Mouse (Mus musculus) heart, postnatal 0 days (tissue): ENCODE results near the gene Dcakd. TPM values are rescaled to one million over a fixed set of nuclear protein-coding genes. Genes with fewer than 3 reads are reported as not detected.

Source experiments
- ATAC-seq: fragments of 200-750 bp; cut with Nextera tagmentation; 2 replicates; pipeline ENCODE4 v1.8.0; 2017; ENCODE audit warnings: low read depth, moderate number of reproducible peaks, moderate library complexity; ENCODE audit not compliant: insufficient read depth
- DNase-seq: peaks from one replicate; pipeline ENCODE4 v3.0.0-alpha.2; 2016; ENCODE audit warnings: low spot score
- H3K27ac ChIP-seq: fragments of 300-500 bp; sonication (generic); 2 replicates; pipeline ENCODE4 v1.5.1; 2014; ENCODE audit warnings: low read depth, mild to moderate bottlenecking
- H3K27me3 ChIP-seq: fragments of 300-500 bp; sonication (generic); 2 replicates; pipeline ENCODE4 v1.6.1; 2014; ENCODE audit warnings: low read length, mixed read lengths; ENCODE audit not compliant: control insufficient read depth, insufficient read depth
- H3K36me3 ChIP-seq: fragments of 300-500 bp; sonication (generic); replicated peaks from 2 replicates; pipeline ENCODE4 v1.6.1; 2014; ENCODE audit warnings: low read length, mixed read lengths; ENCODE audit not compliant: control insufficient read depth, insufficient read depth
- H3K4me1 ChIP-seq: fragments of 300-500 bp; sonication (generic); 2 replicates; pipeline ENCODE4 v1.6.1; 2014; ENCODE audit warnings: antibody characterized with exemption; ENCODE audit not compliant: control insufficient read depth, insufficient read depth
- H3K4me2 ChIP-seq: fragments of 300-500 bp; sonication (generic); 2 replicates; pipeline ENCODE4 v1.6.1; 2014; ENCODE audit warnings: low read depth, mild to moderate bottlenecking, low read length, moderate library complexity
- H3K4me3 ChIP-seq: fragments of 300-500 bp; sonication (generic); 2 replicates; pipeline ENCODE4 v1.5.1; 2014; ENCODE audit warnings: low read depth, low read length
- H3K9ac ChIP-seq: fragments of 300-500 bp; sonication (generic); replicated peaks from 2 replicates; pipeline ENCODE4 v1.6.1; 2014; ENCODE audit warnings: low read depth, low read length, mixed read lengths
- H3K9me3 ChIP-seq: fragments of 300-500 bp; sonication (generic); replicated peaks from 2 replicates; pipeline ENCODE4 v1.6.1; 2016; ENCODE audit warnings: low read length; ENCODE audit not compliant: control insufficient read depth
- CTCF ChIP-seq: IDR thresholded peaks from 2 replicates; pipeline ENCODE4 v1.5.1; 2016; ENCODE audit warnings: antibody characterized with exemption, control low read depth, low read depth
- EP300 ChIP-seq: IDR thresholded peaks from 2 replicates; pipeline ENCODE4 v1.6.1; 2016; ENCODE audit warnings: antibody characterized with exemption, low read depth
- WGBS: fragments of 180-500 bp; shearing (Covaris S2); extraction: QIAGEN DNeasy Blood & Tissue Kit; methylation state at CpG from one replicate; pipeline ENCODE4 v1.1.7; 2014; 5-methylcytosine and 5-hydroxymethylcytosine counted together
- polyA plus RNA-seq: library from polyadenylated mRNA; unstranded; fragments of >200 nt; fragmentation: Nextera tagmentation; extraction: Ambion mirVana; gene quantifications from 2 replicates; pipeline ENCODE4 v1.2.1, GENCODE M21; 2015
- total RNA-seq: library from RNA; depleted of rRNA; stranded (reverse); fragments of >200 nt; gene quantifications from 2 replicates; pipeline ENCODE4 v1.2.3, GENCODE M21; 2014; ENCODE audit warnings: low replicate concordance

The Dcakd gene
- total and polyA plus RNA-seq, 2 experiments from 2014 or later = 45.2 to 64.0 TPM

DNA sequence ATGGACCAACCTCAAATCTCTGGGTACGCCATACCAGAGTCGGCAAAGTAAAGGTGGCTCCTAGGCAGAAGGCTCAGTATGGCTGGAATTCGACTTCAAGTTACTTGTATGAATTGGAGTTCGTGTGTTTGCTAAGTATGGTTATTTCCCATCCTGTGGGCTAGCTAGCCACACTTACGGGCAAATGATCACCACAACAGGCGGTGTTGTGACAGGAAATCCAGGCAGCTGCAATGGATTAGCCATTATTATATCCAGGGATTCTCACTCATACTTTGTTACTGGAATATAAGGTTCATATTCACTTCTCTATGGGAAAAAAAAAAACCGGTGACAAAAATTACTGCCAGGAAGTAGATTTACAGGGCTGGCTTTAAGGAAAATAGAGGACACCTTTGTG is 8.8 kb downstream of the Dcakd start:
- H3K4me1 ChIP-seq = 0 out of 2 replicates have a peak, but pooled peaks cover 6% of the 10 kb centered on the region
- no peak for ATAC-seq
- no peak overlapping the region for H3K27ac ChIP-seq
- no peaks in the 10 kb centered on the region for H3K9me3 ChIP-seq
- DNase-seq = no peak
- H3K27me3 ChIP-seq = no peaks in the 10 kb centered on the region
- H3K4me3 ChIP-seq = no peak overlapping the region
- H3K4me2 ChIP-seq = no peak overlapping the region
- H3K9ac ChIP-seq = no peak overlapping the region
- H3K36me3 ChIP-seq = no peaks in the 10 kb centered on the region
- 84% methylated on average over 7 of the region's 7 CpGs for WGBS
- TF ChIP-seq CTCF (no peak), EP300 (no peak)

DNA sequence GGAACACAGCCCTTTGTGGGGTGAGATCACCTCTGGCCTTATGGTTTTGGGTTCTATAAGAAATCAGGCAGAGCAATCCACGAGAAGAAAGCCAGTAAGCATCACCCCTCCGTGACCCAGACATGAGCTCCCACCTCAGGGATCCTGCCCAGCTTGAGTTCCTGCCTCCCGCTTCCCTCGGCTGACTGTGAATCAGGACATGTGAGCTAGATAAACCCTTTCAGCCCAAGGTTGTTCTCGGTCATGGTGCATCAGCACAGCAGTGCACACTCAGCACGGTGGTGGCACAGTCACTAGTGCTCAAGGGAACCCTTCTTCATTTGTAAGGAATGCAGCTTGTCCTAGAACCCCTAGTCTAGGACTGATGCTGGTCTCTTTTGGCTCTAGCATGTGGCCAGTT is 9.3 kb downstream of the Dcakd start:
- Histone ChIP-seq H3K4me1 (0 out of 2 replicates have a peak, but pooled peaks cover 6% of the 10 kb centered on the region), H3K36me3 (no peaks in the 10 kb centered on the region), H3K4me3 (no peak overlapping the region), H3K9me3 (no peaks in the 10 kb centered on the region), H3K27me3 (no peaks in the 10 kb centered on the region), H3K9ac (no peak overlapping the region), H3K27ac (no peak overlapping the region), H3K4me2 (no peak overlapping the region)
- ATAC-seq (no peak), DNase-seq (no peak)
- no peak for TF ChIP-seq EP300
- TF ChIP-seq CTCF = no peak
- WGBS = 73% methylated on average over 6 of the region's 6 CpGs

DNA sequence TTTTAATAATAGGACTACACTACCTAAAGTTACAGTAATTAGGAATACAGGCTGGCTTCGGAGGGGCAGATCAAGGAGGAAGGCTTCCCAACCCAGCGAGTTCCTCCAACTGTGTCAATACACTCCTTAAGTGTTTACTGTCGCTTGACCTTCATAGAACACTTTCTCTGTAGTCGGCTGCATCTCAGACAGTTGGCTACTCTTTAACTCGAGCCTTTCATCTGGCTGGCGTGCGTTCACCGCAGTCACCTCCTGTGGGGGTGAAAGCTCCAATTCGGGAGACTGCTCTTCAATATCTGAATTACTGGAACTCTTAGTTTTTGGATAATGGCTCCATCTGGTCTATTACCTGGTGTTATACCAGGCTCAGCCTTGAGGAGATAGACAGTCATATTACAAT is 10.5 kb downstream of the Dcakd start:
- ATAC-seq (no peak), DNase-seq (no peak)
- Histone ChIP-seq H3K4me2 (no peak overlapping the region), H3K27ac (no peak overlapping the region), H3K9me3 (no peaks in the 10 kb centered on the region), H3K27me3 (no peaks in the 10 kb centered on the region), H3K4me1 (0 out of 2 replicates have a peak, but pooled peaks cover 6% of the 10 kb centered on the region), H3K4me3 (no peak overlapping the region), H3K9ac (no peak overlapping the region), H3K36me3 (no peaks in the 10 kb centered on the region)
- no peak for TF ChIP-seq CTCF
- no peak for TF ChIP-seq EP300
- 63% methylated on average over 9 of the region's 9 CpGs for WGBS

DNA sequence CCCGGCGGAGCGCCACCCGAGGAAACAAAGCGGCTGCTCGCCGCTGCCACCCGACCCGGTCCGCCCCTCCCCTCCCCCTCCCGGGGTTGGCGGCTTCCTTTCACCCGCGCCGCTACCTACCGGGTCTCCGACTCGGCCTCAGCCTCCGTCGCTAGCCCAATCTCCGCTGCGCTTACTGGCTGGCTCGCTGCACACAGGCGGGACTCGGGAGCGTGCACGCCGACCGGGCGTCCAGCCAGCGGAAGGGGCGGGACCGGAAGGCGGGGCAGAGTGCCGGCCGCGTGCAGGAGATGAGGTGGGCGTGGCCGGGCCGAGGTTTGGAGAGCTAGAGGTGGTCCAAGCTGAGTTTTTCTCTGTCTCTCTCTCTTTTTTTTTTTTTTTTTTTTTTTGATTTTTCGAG is 11.2 kb downstream of the Dcakd start:
- Histone ChIP-seq H3K27ac (peak overlapping the region; percentile 75), H3K4me2 (peak overlapping the region; percentile 66), H3K36me3 (no peaks in the 10 kb centered on the region), H3K4me1 (0 out of 2 replicates have a peak, but pooled peaks cover 6% of the 10 kb centered on the region), H3K9me3 (no peaks in the 10 kb centered on the region), H3K4me3 (peak overlapping the region; percentile 84), H3K27me3 (no peaks in the 10 kb centered on the region), H3K9ac (peak overlapping the region; percentile 85)
- DNase-seq (peak; percentile 95), ATAC-seq (peak; percentile 99)
- WGBS = under 1% methylated on average over 40 of the region's 41 CpGs
- TF ChIP-seq CTCF (no peak), EP300 (no peak)

- TF ChIP-seq EP300 (no peak), CTCF (no peak)
Measured at GRCm38 (mm10) chr11:103015881-103016825, 12.0 kb downstream of the Dcakd start.

More at GRCm38 (mm10) chr11:103015881-103016825, 12.0 kb downstream of the Dcakd start:
- Histone ChIP-seq H3K4me2 (peak overlapping the region; percentile 66), H3K36me3 (no peaks in the 10 kb centered on the region), H3K27ac (peak overlapping the region; percentile 75), H3K27me3 (no peaks in the 10 kb centered on the region), H3K9me3 (no peaks in the 10 kb centered on the region), H3K9ac (peak overlapping the region; percentile 85), H3K4me3 (peak overlapping the region; percentile 84), H3K4me1 (peaks cover 8% of the 10 kb centered on the region)
- 47% methylated on average over 27 of the region's 27 CpGs for WGBS
- ATAC-seq (no peak; the same call in 1 of the 2 replicates), DNase-seq (no peak)
